Mouse (Mus musculus): Measurements from ENCODE around the gene Ins2. TPM values are rescaled to one million over a fixed set of nuclear protein-coding genes. Genes with fewer than 3 reads are reported as not detected.

Ins2 gene
- not detected in 2 replicates for total RNA-seq (2012; rRNA removed)
- polyA plus RNA-seq (2012; ENCODE audit: insufficient read depth in 1 of 2, insufficient read length in 2 of 2, low read depth in 1 of 2, low replicate concordance in 2 of 2, missing spikeins in 1 of 2) = not detected

DNA sequence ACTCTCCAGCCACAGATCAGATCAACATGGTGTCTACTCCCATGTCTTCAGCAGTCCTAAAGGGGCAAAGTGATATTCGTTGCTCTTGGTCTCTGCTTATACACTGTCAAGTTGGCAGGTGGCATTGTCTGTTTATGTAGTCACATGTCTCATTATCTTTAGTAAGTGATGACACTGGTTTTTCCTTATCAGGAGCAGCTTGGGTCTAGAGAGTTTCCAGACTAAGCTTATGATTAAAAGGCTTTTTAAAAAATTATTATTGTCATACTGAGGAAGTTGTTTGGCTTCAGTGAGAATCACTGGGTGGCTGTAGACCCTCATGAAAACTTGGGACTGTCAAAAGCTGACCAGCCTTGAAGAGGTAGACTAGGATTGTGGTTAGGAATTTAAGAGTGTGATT, at the start of gene Ins2:
TSS of gene Ins2 (minus strand) at position 101 of the 400 bp plus-strand sequence.
- Histone ChIP-seq H3K79me2 (ENCODE audit: control insufficient read depth, insufficient read depth, low read length, poor library complexity) (no peaks in the 10 kb centered on the region), H3K4me1 (ENCODE audit: control insufficient read depth in 1 of 2, insufficient read depth in 2 of 2, low read length in 2 of 2) (no peaks in the 10 kb centered on the region), H3K9me3 (replicated peaks; ENCODE audit: insufficient read depth, low read length) (no peaks in the 10 kb centered on the region), H3K27me3 (ENCODE audit: control insufficient read depth in 1 of 2, insufficient read depth in 2 of 2, low read length in 2 of 2) (no peaks in the 10 kb centered on the region; a peak in 1 of 4 replicates), H3K36me3 (ENCODE audit: control insufficient read depth in 1 of 2, insufficient read depth in 2 of 2, low read length in 2 of 2) (no peaks in the 10 kb centered on the region), H3K4me3 (ENCODE audit: control insufficient read depth in 1 of 2, insufficient read depth in 1 of 2, low read depth in 2 of 2, low read length in 2 of 2) (no peak within 1 kb of the TSS), H3K27ac (ENCODE audit: control insufficient read depth, low read depth, low read length) (no peak within 1 kb of the TSS), H3K9ac (ENCODE audit: control insufficient read depth, low read depth, low read length, poor library complexity, severe bottlenecking) (no peak within 1 kb of the TSS)
- TF ChIP-seq ETS1 (IDR thresholded peaks at IDR 0.05; ENCODE audit: low read depth, low read length) (peak; percentile 31; the same call in 1 of the 2 replicates), TCF12 (IDR thresholded peaks at IDR 0.05; ENCODE audit: low read depth, low read length) (no peak), USF1 (IDR thresholded peaks at IDR 0.05; ENCODE audit: low read depth, low read length) (peak; percentile 63; the same call in 1 of the 2 replicates)
- DNase-seq (ENCODE audit: low read depth, low spot score) = no peak

- Histone ChIP-seq H3K27me3 (ENCODE audit: control insufficient read depth in 1 of 2, insufficient read depth in 2 of 2, low read length in 2 of 2) (no peaks in the 10 kb centered on the region; a peak in 2 of 4 replicates), H3K9ac (ENCODE audit: control insufficient read depth, low read depth, low read length, poor library complexity, severe bottlenecking) (no peak overlapping the region), H3K27ac (ENCODE audit: control insufficient read depth, low read depth, low read length) (no peak overlapping the region), H3K4me3 (ENCODE audit: control insufficient read depth in 1 of 2, insufficient read depth in 1 of 2, low read depth in 2 of 2, low read length in 2 of 2) (no peak overlapping the region), H3K9me3 (replicated peaks; ENCODE audit: insufficient read depth, low read length) (no peaks in the 10 kb centered on the region), H3K79me2 (ENCODE audit: control insufficient read depth, insufficient read depth, low read length, poor library complexity) (no peaks in the 10 kb centered on the region), H3K36me3 (ENCODE audit: control insufficient read depth in 1 of 2, insufficient read depth in 2 of 2, low read length in 2 of 2) (no peaks in the 10 kb centered on the region; a peak in 1 of 4 replicates), H3K4me1 (ENCODE audit: control insufficient read depth in 1 of 2, insufficient read depth in 2 of 2, low read length in 2 of 2) (peaks cover 0 to 5% of the 10 kb centered on the region in 2 experiments; a peak in 2 of 4 replicates)
- TF ChIP-seq EP300 (IDR thresholded peaks at IDR 0.05; ENCODE audit: low read depth in 1 of 2, low read length in 2 of 2) = no peak
- TF ChIP-seq ETS1 (IDR thresholded peaks at IDR 0.05; ENCODE audit: low read depth, low read length) = no peak
- TF ChIP-seq TCF12 (IDR thresholded peaks at IDR 0.05; ENCODE audit: low read depth, low read length) = no peak
- TF ChIP-seq MXI1 (IDR thresholded peaks at IDR 0.05; ENCODE audit: low read depth, low read length) = no peak
- TF ChIP-seq POLR2A (IDR thresholded peaks at IDR 0.05; ENCODE audit: control insufficient read depth in 1 of 2, insufficient read depth in 1 of 2, low read depth in 1 of 2, low read length in 2 of 2, poor library complexity in 1 of 2) = no peak
- no peak for TF ChIP-seq CTCF (IDR thresholded peaks at IDR 0.05 in 2 of 3, conservative IDR thresholded peaks at IDR 0.05 in 1 of 3; ENCODE audit: control insufficient read depth in 1 of 3, insufficient read depth in 1 of 3, low read depth in 2 of 3, low read length in 3 of 3, poor library complexity in 1 of 3, severe bottlenecking in 1 of 3)
- no peak for TF ChIP-seq ZC3H11A (IDR thresholded peaks at IDR 0.05; ENCODE audit: low read depth, low read length)
- no peak for TF ChIP-seq POLR2AphosphoS5 (IDR thresholded peaks at IDR 0.05; ENCODE audit: borderline replicate concordance, low read depth, low read length)
- no peak for TF ChIP-seq ZNF384 (IDR thresholded peaks at IDR 0.05; ENCODE audit: low read depth, low read length)
- TF ChIP-seq CHD1 (IDR thresholded peaks at IDR 0.05; ENCODE audit: low read depth, low read length) = no peak
- no peak for TF ChIP-seq MAX (IDR thresholded peaks at IDR 0.05; ENCODE audit: low read length)
- no peak for TF ChIP-seq USF1 (IDR thresholded peaks at IDR 0.05; ENCODE audit: low read depth, low read length)
- TF ChIP-seq USF2 (IDR thresholded peaks at IDR 0.05; ENCODE audit: borderline replicate concordance in 1 of 2, insufficient read depth in 1 of 2, low read depth in 1 of 2, low read length in 2 of 2) = no peak
- TF ChIP-seq E2F4 (IDR thresholded peaks at IDR 0.05; ENCODE audit: borderline replicate concordance, low read depth, low read length) = no peak
- TF ChIP-seq TBP (IDR thresholded peaks at IDR 0.05; ENCODE audit: low read depth, low read length) = no peak
- no peak for TF ChIP-seq MYB (IDR thresholded peaks at IDR 0.05; ENCODE audit: low read depth, low read length)
- TF ChIP-seq POLR2AphosphoS2 (IDR thresholded peaks at IDR 0.05; ENCODE audit: low read length) = no peak
- TF ChIP-seq UBTF (IDR thresholded peaks at IDR 0.05; ENCODE audit: borderline replicate concordance, insufficient read depth, low read depth, low read length) = no peak
- TF ChIP-seq NELFE (IDR thresholded peaks at IDR 0.05; ENCODE audit: low read depth, low read length) = no peak
- no peak for DNase-seq (ENCODE audit: low read depth, low spot score)
Observed at GRCm38 (mm10) chr7:142792650-142793275, 49.6 kb upstream of the Ins2 start.
